Mouse (Mus musculus): ENCODE results near the gene Gm12216.

Gene Gm12216

GRCm38 (mm10) chr11:53749306-53749705, 109.8 kb downstream of the Gm12216 start:
- in situ Hi-C loops (cut with MboI, MseI), result no loop called here

GRCm38 (mm10) chr11:53748614-53749013, 110.4 kb downstream of the Gm12216 start:
- in situ Hi-C loops (cut with MboI, MseI), result no loop called here

- in situ Hi-C loops (cut with MboI, MseI), result no loop called here
Measured at GRCm38 (mm10) chr11:53747985-53748384, 111.1 kb downstream of the Gm12216 start.

GRCm38 (mm10) chr11:53745260-53745659, 113.8 kb downstream of the Gm12216 start:
- in situ Hi-C loops (cut with MboI, MseI), result no loop called here

- in situ Hi-C loops (cut with MboI, MseI), result no loop called here
Measured at GRCm38 (mm10) chr11:53742353-53742752, 116.7 kb downstream of the Gm12216 start.

GRCm38 (mm10) chr11:53737573-53737946, 121.5 kb downstream of the Gm12216 start:
- in situ Hi-C loops (cut with MboI, MseI), result loop anchor here (5.0 kb wide), 2 partner anchors 105 to 270 kb away; no protein-coding TSS in a partner anchor

GRCm38 (mm10) chr11:53736771-53737572, 122.1 kb downstream of the Gm12216 start:
- in situ Hi-C loops (cut with MboI, MseI), result loop anchor here (5.0 kb wide), 2 partner anchors 105 to 270 kb away; no protein-coding TSS in a partner anchor

- in situ Hi-C loops (cut with MboI, MseI), result loop anchor here (5.0 kb wide), 2 partner anchors 107 to 268 kb away; no protein-coding TSS in a partner anchor
Measured at GRCm38 (mm10) chr11:53735682-53736245, 123.3 kb downstream of the Gm12216 start.

- in situ Hi-C loops (cut with MboI, MseI), result loop anchor here (5.0 kb wide), 2 partner anchors 107 to 268 kb away; no protein-coding TSS in a partner anchor
Measured at GRCm38 (mm10) chr11:53734970-53735681, 123.9 kb downstream of the Gm12216 start.

- in situ Hi-C loops (cut with MboI, MseI), result no loop called here
Measured at GRCm38 (mm10) chr11:53734431-53734830, 124.6 kb downstream of the Gm12216 start.

- in situ Hi-C loops (cut with MboI, MseI), result no loop called here
Measured at GRCm38 (mm10) chr11:53733824-53734223, 125.2 kb downstream of the Gm12216 start.
